Mouse (Mus musculus): ENCODE measurements at regions not wholly inside any gene's neighbourhood (a gene's known extent, or its start where the extent isn't known, plus 50 kb on each side); places are given as distances from the start of the nearest gene placed in this dataset.

DNA sequence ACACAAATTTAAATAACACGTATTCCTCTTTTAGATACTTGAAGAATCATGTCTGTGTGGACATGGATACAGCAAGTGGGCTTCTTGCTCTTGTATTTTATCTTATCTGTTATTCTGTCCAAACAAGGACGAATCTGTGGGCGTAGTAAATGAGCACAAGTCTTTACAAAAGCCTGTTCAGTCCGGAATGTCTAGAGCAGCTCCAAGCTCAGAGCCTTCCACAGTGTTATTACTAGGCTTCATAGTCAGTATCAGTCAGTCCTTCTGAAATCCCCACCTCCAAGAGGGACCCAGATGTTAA, 52.2 kb upstream of the Nfe2l3 start:
- TF ChIP-seq POLR2A (IDR thresholded peaks at IDR 0.05; ENCODE audit: extremely low read depth, insufficient read depth, low read length) (no peak), CTCF (IDR thresholded peaks at IDR 0.05; ENCODE audit: low read depth, low read length) (no peak)
